Mouse (Mus musculus) urinary bladder, adult 18-20 months (tissue): ENCODE measurements at regions not wholly inside any gene's neighbourhood (a gene's known extent, or its start where the extent isn't known, plus 50 kb on each side); places are given as distances from the start of the nearest gene placed in this dataset.

ENCODE experiments used
- DNase-seq, 2 experiments: peaks; one replicate each; pipeline ENCODE4 v3.0.0; 2022; ENCODE audit warnings: low spot score in 2 of 2, mixed read lengths in 2 of 2

DNA sequence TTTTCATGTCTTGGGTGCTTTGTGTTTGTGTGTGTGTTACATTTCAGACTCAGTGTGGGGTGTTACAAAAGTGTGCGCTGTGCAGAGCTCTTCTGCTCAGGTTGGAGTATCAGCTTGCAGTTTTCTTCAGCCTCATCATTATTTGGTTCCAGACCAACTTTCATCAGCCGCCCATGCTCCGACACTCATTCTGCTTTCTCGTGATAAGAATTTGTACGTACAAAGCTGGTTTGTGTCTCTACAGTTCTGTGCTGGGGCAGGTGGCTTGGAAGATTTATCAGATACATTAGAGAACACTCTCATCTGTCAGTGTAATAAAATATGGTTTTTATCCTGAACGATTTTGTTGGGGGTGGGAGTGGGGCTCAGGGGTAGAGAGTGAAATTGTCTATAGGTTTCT lies 332.8 kb upstream of the Tnp1 start:
- no peak for DNase-seq

DNA sequence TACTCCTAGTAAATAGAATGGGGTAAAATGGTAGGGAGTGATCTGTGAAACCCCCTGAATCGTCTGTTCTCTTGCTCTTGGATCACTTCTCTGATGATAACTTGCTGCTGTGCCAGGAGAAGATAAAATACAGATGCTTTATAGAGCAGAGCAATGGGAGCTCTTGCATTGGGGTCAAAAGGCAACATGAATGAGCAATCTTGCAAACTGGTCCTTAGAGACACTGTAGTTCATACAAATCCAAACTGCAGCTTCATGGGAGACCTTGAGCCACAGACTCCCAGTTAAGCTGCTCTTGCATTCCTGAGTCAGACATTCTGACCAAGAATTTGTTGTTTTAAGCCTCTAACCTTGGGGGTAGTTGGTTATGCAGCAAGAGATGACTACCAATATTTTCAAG lies 328.9 kb upstream of the Tnp1 start:
- DNase-seq: no peak

DNA sequence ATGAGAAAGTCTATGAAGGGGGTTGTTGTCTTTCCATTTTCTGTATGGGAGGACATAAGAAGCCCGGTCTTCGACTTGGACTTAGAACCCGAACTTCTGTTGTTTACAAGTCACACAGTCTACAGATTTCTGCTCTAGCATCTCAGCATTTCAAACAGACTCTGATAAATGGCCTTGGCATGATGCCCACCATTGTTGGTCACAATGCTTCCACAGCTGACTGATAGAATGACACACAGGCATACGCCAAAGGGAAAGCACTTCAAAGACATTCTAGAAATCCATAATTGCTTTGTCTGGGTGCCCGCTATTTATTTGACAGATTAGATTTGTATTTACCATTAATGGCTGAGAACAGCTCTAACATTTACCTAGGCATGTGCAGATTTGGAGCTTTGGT lies 326.2 kb upstream of the Tnp1 start:
- DNase-seq: no peak

DNA sequence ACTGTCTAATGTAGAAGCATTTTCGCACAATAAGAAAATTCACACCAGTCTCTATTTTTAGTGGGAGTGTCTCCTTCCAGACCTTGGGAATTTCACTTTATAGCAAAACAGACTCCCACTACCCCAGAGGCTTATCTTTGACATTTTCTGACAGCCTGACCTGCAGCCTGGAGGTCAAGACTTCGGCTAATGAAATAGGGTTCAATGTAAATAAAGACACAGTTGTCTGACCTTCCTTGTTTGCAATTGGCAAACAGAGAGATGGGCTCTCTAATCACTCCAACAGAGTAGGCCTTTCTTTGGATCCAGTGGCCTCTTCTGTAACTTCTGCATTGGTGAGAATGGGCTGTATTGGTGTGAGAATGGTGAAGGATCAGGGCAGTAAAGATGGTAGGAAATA lies 321.7 kb upstream of the Tnp1 start:
- DNase-seq: no peak

DNA sequence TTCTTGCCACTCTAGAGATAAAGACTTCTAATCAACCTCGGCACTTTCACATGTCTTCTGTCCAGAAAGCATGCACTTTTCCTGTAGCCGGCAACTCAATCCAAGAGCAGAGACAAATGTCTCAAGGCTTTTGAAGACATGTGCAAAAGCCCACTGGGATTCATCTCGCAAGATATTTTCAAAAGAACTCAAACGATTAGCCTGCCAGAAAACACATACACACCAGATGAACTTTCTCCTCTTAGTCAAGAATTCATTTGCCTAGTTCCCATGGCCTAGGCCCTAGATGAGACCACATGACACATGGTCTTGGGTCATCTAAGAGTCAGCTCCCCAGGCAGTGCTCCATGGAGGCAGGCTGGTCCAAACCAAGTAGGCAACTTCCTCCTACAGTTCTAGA lies 293.8 kb upstream of the Tnp1 start:
- DNase-seq: no peak

DNA sequence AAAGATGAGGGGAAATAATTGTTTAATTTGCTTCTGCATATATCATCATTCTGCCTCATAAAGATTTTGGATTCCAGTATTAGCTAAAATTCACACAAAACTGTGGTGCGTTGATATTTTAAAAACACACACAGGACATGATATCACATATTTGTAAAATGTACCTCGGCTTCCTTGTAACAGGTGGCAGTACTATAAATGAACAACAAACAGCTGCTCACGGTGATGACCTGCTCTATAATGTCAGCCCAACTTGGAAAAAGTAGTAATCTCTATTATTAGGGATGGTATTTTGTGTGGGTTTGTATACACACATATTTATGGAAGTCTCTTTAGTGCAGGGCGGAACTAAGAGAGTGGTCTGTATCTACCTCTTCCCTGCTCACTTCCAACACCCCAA lies 292.7 kb upstream of the Tnp1 start:
- DNase-seq: no peak

DNA sequence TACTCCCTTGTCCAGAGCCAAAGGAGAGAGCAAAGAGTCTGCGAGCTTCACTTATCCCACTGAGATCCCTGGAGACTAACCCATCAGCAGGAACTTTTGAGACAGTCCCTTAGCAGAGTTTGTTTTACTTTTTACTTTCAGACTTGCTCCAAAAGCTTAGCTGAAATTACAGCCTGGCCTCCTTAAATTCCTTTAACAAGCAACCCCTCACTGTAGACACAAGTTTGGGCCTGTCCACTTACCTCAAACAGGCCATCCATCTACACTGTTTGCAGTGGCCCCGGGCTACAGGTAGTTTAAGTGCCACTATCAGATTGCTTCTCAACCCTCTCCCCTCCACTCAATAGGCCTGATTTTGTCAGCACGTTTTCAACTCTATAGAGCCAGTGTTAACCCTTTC lies 291.5 kb upstream of the Tnp1 start:
- peak; percentile 13 to 42 for DNase-seq

DNA sequence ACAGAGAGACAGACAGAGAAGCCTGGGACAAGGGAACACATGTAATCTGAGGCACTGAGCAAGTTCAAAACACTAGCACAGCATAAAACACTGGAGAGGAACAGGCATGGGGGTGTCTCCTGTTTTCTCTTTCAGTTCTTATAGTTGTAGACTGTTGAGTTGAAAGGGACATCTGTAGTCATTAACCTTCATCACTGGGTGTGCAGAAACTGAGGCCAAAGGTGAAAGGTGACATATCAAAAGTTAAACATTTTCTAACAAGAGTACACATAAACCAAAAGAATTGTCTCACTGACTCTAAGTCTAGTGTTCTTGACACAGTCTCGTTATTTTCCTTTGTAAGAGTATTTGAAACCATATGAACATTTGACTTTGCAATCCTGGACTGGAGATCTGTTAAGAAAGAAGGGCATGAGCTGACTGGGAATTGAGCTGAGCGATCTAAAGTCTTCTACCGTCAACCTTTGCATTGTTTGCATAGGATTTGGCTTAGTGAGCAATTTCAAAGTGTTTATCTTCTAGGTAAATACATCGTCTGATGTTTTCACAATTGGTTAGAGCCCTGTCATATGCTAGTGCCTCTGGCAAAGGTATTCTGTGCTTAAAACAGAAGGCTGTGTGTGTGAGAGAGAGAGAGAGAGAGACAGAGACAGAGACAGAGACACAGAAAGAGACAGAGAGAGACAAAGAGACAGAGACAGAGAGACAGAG lies 284.4 kb upstream of the Tnp1 start:
- DNase-seq: no peak

DNA sequence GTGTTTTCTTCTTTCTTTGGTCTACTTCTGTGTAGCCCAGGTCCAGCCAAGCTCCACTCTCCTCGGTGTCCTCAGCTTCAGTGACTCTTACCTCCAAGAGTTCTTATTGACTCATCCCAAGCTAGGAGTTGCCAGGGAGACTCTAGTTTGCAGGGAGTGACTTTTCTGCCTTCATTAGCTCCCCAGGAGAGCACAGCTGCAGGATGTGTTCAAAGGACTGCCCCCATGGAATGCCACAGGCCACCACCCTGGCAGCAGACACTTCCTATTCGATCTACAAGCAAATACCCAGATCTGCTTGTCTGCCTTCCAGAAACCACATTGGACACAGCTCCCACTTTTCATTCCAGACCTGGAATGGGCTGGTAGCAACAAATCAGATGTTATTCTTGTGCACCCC lies 269.6 kb upstream of the Tnp1 start:
- DNase-seq: no peak

DNA sequence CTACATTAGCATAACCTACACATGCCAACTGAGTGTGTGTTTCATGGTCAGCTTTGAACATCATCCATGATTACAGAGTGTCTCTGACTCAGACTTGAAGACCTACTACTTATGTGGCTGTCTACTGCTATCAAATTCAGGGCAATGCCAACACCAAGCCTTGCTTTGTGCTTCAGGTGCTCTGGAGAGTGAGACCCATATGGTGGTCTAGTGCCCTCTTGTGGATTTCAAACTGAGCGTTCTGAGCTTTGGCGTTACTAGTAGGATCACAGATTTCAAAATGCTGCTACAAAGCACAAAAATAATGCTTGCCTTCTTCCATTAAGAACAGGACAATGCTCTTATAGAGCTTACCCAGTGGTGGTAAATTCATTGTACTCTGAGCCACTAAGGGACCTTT lies 258.8 kb upstream of the Tnp1 start:
- no peak for DNase-seq

DNA sequence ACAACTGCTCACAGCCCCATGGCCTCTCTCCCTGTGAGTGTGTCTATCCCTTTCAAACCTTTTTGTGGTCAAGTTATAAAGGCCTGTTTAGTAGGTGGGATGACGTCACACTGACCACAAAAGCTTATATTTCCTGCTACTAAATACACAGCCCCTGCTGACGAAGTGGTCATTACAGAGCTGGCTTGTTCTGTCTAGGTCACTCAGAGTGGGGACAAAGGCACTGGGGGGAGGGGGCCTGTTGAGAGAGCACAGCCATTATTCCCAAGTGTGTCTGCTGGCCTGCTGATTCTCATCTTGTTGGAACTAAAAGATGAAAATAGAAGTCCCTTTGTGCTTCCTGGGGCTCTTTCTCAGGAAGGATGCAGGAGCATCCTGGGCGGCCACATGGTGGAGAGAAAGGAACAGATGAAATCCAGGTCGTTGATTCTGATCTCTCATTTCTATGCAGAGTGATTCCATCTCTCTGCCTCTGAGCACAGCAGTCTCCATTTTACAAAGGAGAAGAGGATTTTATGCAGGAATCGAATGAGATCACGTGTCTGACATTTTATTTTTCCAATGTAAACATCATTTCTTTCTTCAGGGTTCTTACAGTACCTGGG lies 255.2 kb upstream of the Tnp1 start:
- DNase-seq: no peak

DNA sequence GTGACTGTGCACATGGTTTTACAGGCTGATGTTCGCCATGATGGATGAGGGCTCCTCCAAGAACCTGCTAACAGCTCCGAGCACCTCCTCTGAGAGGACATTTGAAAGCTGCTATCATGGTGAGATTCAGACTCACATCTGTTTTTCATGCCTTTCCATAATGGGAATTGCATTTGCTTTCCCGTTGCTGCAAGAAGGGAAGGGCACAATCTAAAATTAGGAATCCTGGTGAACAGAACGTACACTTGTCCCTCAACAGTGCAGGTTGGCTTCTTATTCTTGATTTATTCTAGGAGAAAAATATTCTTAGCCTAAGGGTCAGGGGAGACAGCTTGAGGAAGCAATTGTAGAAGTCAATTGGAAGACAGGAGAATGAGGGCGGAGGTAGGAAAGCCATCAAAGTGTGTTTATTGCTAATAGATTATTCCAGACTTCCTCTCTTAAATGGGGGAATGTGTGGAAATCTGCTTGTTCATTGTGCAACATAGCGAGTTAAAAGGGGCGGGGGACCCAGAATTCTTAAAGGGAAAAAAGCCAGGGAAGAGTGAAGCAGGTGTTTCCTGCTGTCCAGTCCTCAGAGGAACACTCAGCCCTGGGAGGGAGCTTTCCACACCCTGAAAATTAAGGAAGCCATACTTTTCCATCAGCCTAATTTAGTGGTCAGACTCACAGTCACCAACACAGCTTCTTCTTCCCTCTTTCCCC lies 253.5 kb upstream of the Tnp1 start:
- no peak for DNase-seq

DNA sequence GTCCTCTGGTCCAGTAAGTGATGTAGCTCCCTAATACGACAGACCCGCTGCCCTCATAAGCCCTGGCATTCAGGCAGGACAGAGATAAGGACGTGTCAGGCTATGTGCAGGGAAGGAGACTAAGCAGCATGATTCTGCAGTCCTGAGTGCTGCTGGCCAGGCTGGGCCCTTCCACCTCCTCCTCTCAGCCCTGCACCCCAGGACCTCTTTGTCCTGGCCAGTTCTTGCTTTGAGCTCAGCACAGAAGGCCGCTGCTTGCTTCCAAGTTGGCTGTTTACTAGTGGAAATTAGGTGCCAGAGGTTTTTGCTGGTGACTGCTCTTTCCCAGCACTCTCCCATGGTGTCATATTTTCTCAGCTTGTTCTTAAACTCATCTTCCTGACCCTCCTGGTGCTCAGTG lies 249.3 kb upstream of the Tnp1 start:
- DNase-seq: no peak

DNA sequence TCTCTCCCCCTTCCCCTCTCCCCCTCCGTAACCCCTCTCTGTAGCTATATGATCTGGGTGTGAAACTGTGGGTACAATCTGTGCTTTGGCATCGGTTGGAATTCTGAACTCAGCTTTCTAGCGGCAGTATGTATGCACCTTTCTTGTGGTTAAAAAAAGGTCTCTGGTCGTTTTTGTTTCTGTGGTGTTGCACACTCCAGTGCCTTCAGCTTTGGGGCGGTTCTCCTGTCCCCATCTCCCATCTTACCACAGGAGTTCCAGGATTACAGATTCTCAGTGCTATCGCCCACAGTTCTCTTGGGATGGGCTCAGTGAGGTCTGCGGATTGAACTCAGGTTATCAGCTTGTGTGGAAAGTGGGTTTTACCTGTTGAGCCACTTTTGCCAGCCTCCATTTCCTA lies 248.5 kb upstream of the Tnp1 start:
- DNase-seq: no peak

DNA sequence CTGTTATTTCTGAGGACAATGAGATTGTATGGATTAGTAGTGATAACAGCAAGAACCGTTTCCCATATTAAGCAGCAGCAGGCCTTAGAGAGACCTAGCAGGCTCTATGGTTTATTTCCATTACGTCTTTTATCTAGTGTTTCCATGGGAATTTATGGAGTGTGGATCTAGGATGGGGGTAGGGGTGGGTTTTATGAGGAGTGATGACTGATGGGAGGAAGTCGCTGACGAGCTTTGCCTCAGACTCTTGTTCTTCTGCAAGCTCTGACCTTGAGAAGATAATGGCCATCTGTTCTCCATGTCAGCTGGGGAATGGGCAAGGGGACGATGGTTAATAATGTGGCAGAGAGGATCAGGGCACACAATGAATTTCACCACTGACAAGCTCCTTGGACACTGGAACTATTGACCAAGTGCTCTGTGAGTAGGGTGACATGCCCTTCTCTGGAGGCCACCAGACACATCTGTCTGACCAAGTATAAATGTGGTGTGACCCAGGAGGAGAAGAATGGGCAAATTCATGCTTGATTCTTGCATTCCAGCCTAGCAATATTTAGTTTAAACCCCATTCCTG lies 243.9 kb upstream of the Tnp1 start:
- no peak for DNase-seq

DNA sequence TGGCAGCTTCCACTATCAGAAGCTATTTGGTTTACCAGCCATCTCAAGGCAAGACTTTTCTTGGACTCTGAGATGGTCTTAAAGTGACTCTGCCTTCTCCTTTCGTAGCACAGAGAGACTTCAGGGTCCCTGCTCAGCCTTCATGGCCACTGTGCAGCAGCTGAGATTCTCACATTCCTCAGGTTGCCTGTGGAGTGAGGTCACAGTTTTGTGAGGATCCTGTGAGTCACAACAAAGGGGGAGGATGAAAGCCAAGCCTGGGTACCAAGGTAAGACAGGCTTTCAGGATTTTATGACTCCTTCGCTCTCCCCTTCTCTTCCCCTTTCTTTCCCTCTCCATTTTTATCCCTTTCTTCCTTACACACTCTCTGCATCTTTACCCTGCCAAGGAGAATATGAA lies 241.6 kb upstream of the Tnp1 start:
- DNase-seq: no peak

DNA sequence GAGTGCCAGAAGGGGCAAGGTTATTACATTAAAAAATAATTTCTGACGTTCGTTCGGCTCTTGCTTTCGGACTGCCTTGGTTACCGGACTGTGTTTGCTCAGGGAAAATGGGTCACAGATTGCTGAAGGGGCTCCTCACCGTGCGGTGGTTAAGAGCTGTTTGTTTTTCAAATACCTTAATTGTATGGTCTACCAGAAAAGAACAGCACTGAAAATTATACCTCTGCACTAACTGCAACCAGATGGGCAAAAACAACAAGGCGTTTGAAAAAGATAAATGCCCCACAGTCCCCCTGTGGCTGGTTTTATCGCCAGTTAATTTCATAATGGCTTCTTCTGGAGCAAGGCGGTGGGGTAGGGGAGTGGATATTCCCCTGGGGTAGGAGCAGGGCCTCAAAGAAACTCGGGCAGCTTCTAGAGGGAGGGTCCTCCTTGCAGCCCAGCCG lies 236.2 kb upstream of the Tnp1 start:
- no peak for DNase-seq

DNA sequence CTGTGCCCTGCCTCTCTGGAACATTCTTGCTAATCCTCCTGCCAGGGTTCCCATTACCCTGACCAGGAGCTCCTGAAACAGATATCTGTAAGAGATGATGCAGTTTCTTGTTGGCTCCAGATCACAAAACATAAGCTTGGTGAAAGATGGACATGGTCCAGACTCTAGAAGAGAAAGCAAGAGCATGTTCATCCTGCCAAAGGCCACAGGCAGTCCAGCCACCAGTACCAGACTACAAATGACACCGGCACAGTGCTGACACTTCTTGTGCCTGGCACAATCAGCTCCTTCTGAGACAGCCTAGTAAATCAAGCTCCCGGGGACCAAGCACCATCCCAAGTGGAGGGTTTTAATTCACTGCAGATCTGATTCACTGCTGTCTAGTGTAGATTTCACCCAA lies 228.3 kb upstream of the Tnp1 start:
- DNase-seq: no peak

DNA sequence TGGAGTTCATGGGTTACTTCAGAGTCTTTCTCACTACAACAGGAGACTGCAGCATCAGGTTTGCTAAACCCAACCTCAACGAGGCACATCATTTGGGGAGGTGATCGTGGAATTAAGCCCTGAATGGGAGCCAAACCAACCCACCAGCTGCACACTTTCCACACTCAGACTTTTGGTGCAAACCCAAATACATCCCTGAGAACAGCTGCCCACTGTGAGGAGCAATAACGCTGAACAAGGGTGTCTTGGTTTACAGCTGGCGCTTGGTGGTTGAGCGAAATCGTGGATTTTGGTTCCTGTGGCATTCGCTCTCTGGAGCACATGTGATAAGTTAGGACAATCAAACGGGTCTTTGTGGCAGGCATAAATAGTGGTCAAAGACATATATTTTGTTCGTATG lies 226.6 kb upstream of the Tnp1 start:
- no peak for DNase-seq

DNA sequence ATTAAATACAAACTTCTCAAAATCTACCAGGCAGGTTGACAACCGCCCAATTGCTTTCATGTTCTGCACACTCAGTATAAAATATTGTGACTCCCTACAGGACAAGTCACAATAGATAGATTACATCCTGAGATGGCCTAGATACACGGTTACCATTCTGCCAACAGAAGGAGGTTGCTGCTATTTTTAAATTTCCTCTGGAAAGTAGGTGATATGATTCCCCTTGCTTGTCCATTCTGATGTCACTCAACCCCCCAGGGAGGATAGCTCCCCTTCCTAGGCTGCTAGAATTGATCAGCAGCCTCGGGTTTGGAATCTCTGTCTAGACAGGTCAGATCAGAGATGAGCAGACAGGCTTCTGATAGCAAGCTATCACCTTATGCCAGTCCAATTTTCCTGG lies 221.2 kb upstream of the Tnp1 start:
- no peak for DNase-seq

DNA sequence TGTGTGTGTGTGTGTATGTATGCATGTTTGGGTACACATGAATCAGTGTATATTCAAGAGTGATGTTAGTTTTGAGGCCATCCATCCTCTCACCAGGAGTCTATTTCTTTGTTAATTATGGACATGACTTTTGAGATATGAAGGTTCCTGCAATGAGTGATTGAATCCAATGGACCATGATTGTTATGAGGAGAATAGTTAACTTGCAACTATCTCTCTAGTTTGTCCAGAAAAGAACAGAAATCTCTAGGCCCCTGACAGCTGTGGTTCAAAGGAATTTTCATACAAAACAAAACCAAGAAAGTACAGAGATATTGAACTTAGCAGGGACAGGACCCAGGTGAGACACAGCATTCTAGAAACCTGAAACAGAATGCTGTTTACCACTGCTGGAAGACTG lies 217.9 kb upstream of the Tnp1 start:
- DNase-seq: no peak

DNA sequence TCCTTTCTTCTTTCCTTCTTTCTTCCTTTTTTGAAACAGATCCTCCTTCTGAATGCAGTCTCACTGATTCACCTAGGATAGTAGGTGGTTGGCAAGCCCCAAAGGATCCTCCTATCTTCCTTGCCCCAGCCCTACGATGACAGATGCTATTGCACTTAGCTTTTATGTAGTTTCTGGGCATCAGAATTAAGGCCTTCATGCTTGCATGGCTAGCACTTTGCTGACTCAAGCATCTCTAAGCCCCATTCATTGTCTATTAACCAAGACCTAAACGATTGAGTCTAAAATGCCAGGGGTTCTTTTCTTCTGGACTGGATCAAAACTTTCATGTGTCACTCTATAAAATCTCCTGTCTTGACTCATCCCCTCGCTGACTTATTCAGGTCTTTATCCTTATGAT lies 217.3 kb upstream of the Tnp1 start:
- no peak for DNase-seq

DNA sequence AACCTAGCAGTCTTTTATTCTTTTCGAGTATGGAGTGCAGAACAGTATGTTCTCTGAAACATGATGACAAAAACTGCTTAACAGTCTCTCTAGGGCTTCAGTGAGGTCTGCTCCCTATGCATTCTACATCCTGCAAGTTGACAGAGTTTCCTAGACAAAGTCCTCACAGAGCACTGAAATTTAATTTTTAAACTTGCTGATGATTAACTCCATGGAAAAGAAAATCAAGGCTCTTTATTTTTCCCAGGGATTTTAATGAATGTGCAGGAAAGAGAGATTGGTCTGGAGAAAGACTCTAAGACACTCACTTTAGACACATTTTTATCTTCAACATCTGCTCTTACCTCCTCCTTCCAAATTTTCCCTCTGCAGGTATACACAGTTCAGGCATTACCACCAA lies 214.9 kb upstream of the Tnp1 start:
- no peak for DNase-seq
